Mouse (Mus musculus) bone marrow, adult 2 months (tissue): Measurements from ENCODE around the gene Ccdc113.

Source experiments
- CTCF ChIP-seq: fragments of 200-500 bp; IDR thresholded peaks from 2 replicates; pipeline ENCODE4 v1.5.1; 2011; ENCODE audit warnings: low read length, control low read depth; ENCODE audit not compliant: control insufficient read depth, insufficient read depth
- POLR2A ChIP-seq: fragments of 200-500 bp; IDR thresholded peaks from 2 replicates; pipeline ENCODE4 v1.6.1; 2011; ENCODE audit warnings: low read depth, mild to moderate bottlenecking, control low read depth, low read length, borderline replicate concordance; ENCODE audit not compliant: control insufficient read depth

DNA sequence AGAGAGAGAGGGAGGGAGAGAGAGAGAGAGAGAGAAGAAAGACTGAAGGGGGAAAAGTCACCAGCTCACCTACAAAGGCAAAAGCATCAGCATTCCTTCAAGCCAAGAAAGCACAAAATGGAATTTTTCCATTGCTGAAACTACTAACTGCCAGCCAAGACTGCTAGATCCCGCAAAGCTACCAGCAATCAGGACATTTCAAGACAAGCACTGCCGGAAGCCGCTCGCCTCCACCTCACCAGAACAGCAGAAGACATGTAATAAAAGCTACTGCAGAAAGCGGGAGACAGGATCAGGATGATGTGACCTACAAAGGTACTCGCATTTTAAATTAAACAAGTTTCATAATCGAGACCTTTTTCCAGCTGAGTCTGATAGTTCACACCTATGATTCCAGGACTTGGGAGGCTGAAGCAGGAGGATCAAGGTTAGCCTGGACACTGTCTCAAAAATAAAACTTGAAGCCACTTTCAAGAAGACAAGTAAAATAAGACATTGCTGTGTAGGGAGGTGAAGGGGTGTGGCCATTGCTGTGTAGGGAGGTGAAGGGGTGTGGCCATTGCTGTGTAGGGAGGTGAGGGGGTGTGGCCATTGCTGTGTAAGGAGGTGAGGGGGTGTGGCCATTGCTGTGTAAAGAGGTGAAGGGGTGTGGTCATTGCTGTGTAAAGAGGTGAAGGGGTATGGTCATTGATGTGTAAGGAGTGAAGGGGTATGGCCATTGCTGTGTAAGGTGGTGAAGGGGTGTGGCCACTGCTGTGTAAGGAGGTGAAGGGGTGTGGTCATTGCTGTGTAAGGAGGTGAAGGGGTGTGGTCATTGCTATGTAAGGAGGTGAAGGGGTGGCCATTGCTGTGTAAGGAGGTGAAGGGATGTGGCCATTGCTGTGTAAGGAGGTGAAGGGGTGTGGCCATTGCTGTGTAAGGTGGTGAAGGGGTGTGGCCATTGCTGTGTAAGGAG lies 59.8 kb downstream of the Ccdc113 start:
- TF ChIP-seq CTCF (no peak), POLR2A (no peak)
